Mouse (Mus musculus): ENCODE measurements around the gene Gm9602. TPM values are rescaled to one million over a fixed set of nuclear protein-coding genes. Genes with fewer than 3 reads are reported as not detected.
"Not testable (repeated sequence)": the region's sequence is repeated elsewhere in the genome, so short reads cannot be mapped to it uniquely, and the experiment has no call there.

Gene Gm9602
- total RNA-seq (2014; rRNA removed) (not detected in 2 replicates), polyA plus RNA-seq (2012; rRNA removed) (not detected in 2 replicates)

GRCm38 (mm10) chr14:4776037-4776436 lies at the start of gene Gm9602:
TSS of gene Gm9602 (plus strand) at chr14:4776337.
- not testable (repeated sequence) for H3K27ac ChIP-seq (replicated peaks; ENCODE audit: insufficient read depth, low read depth, low read length); H3K79me2 ChIP-seq (ENCODE audit: control insufficient read depth, insufficient read depth, low read length); H3K27me3 ChIP-seq (ENCODE audit: control insufficient read depth, insufficient read depth, low read length); H3K4me3 ChIP-seq (ENCODE audit: insufficient read depth, low read depth, low read length); H3K4me1 ChIP-seq (ENCODE audit: control insufficient read depth, insufficient read depth, low read length); H3K36me3 ChIP-seq (ENCODE audit: control insufficient read depth, insufficient read depth, low read length); DNase-seq (ENCODE audit: extremely low read depth, low read depth, low spot score); H3K9ac ChIP-seq (ENCODE audit: low read depth, low read length)
- WGBS: 75% methylated on average over 1 of the region's 2 CpGs

DNA sequence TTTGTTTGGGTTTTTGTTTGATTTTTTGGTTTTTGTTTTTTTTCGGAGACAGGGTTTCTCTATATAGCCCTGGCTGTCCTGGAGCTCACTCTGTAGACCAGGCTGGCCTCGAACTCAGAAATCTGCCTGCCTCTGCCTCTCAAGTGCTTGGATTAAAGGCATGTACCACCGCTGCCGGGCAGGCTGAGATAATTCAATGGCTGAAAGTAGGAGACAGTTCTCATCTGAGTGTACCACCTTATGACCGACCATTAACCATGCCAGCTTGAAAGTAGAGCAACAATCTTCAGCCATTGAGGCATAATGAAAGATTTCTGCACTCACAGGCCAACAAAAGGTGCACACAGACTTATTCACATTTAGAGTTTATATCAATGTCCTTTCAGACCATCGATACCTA lies 30.3 kb downstream of the Gm9602 start:
- H3K9ac ChIP-seq (ENCODE audit: low read depth, low read length); H3K27ac ChIP-seq (replicated peaks; ENCODE audit: insufficient read depth, low read depth, low read length); H3K79me2 ChIP-seq (ENCODE audit: control insufficient read depth, insufficient read depth, low read length); H3K27me3 ChIP-seq (ENCODE audit: control insufficient read depth, insufficient read depth, low read length); DNase-seq (ENCODE audit: extremely low read depth, low read depth, low spot score); H3K4me1 ChIP-seq (ENCODE audit: control insufficient read depth, insufficient read depth, low read length); H3K36me3 ChIP-seq (ENCODE audit: control insufficient read depth, insufficient read depth, low read length); H3K4me3 ChIP-seq (ENCODE audit: insufficient read depth, low read depth, low read length): not testable (repeated sequence)
- 76% methylated on average over 6 of the region's 6 CpGs for WGBS

DNA sequence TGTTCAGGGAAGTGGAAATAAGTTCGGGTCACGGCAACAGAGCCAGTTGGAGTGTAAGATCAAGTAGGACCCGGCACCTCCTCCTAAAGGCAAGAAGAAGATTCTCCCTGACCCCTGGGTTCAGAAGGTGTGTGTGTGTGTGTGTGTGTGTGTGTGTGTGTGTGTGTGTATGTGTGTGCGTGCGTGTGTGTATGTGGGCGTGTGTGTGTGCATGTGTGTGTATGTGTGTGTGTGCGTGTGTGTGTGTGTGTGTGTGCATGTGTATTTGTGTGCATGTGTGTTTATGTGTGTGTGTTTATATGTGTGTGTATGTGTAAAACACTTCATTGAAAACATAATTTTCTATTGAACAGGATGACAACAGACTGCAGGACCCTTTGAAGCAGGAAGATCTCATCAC lies 45.8 kb downstream of the Gm9602 start:
- not testable (repeated sequence) for H3K27me3 ChIP-seq (ENCODE audit: control insufficient read depth, insufficient read depth, low read length); H3K9ac ChIP-seq (ENCODE audit: low read depth, low read length); DNase-seq (ENCODE audit: extremely low read depth, low read depth, low spot score); H3K79me2 ChIP-seq (ENCODE audit: control insufficient read depth, insufficient read depth, low read length); H3K4me1 ChIP-seq (ENCODE audit: control insufficient read depth, insufficient read depth, low read length); H3K27ac ChIP-seq (replicated peaks; ENCODE audit: insufficient read depth, low read depth, low read length); H3K36me3 ChIP-seq (ENCODE audit: control insufficient read depth, insufficient read depth, low read length); H3K4me3 ChIP-seq (ENCODE audit: insufficient read depth, low read depth, low read length)
- WGBS: 88% methylated on average over 4 of the region's 7 CpGs

Other genes with a start within 250 kb of the Gm9602 start
- not detected in 2 replicates for gene Gm3047, start 220.9 kb upstream of the Gm9602 start, total RNA-seq (2014; rRNA removed)
- gene Gm3047, start 220.9 kb upstream of the Gm9602 start, polyA plus RNA-seq (2012; rRNA removed): not detected in 2 replicates
- not detected in 2 replicates for gene Gm8159, start 144.0 kb upstream of the Gm9602 start, total RNA-seq (2014; rRNA removed)
- gene Gm8159, start 144.0 kb upstream of the Gm9602 start, polyA plus RNA-seq (2012; rRNA removed): not detected in 2 replicates
- gene Gm3239, start 112.1 kb upstream of the Gm9602 start, total RNA-seq (2014; rRNA removed): not detected in 2 replicates
- gene Gm3239, start 112.1 kb upstream of the Gm9602 start, polyA plus RNA-seq (2012; rRNA removed): not detected in 2 replicates
- not detected in 2 replicates for gene Gm7876, start 67.1 kb upstream of the Gm9602 start, total RNA-seq (2014; rRNA removed)
- not detected in 2 replicates for gene Gm7876, start 67.1 kb upstream of the Gm9602 start, polyA plus RNA-seq (2012; rRNA removed)
- gene Gm3252, start 49.6 kb upstream of the Gm9602 start, total RNA-seq (2014; rRNA removed): not detected in 2 replicates
- not detected in 2 replicates for gene Gm3252, start 49.6 kb upstream of the Gm9602 start, polyA plus RNA-seq (2012; rRNA removed)
- not detected in 2 replicates for gene Gm3269, start 61.8 kb downstream of the Gm9602 start, total RNA-seq (2014; rRNA removed)
- gene Gm3269, start 61.8 kb downstream of the Gm9602 start, polyA plus RNA-seq (2012; rRNA removed): not detected in 2 replicates
- gene Gm3264, start 79.2 kb downstream of the Gm9602 start, total RNA-seq (2014; rRNA removed): not detected in 2 replicates
- not detected in 2 replicates for gene Gm3264, start 79.2 kb downstream of the Gm9602 start, polyA plus RNA-seq (2012; rRNA removed)
- gene Gm3278, start 116.1 kb downstream of the Gm9602 start, total RNA-seq (2014; rRNA removed): not detected in 2 replicates
- not detected in 2 replicates for gene Gm3278, start 116.1 kb downstream of the Gm9602 start, polyA plus RNA-seq (2012; rRNA removed)
- gene Gm8297, start 207.6 kb downstream of the Gm9602 start, total RNA-seq (2014; rRNA removed): not detected in 2 replicates
- gene Gm8297, start 207.6 kb downstream of the Gm9602 start, polyA plus RNA-seq (2012; rRNA removed): not detected in 2 replicates
- gene Gm3298, start 239.6 kb downstream of the Gm9602 start, total RNA-seq (2014; rRNA removed): not detected in 2 replicates
- gene Gm3298, start 239.6 kb downstream of the Gm9602 start, polyA plus RNA-seq (2012; rRNA removed): not detected in 2 replicates

All from liver, adult 2 months (tissue).